Mouse (Mus musculus) layer of hippocampus, adult 9-11 months (tissue): ENCODE measurements around the gene Mgat5.

Experiments
- DNase-seq: peaks from one replicate; pipeline ENCODE4 v3.0.0; 2022

The Mgat5 gene

DNA sequence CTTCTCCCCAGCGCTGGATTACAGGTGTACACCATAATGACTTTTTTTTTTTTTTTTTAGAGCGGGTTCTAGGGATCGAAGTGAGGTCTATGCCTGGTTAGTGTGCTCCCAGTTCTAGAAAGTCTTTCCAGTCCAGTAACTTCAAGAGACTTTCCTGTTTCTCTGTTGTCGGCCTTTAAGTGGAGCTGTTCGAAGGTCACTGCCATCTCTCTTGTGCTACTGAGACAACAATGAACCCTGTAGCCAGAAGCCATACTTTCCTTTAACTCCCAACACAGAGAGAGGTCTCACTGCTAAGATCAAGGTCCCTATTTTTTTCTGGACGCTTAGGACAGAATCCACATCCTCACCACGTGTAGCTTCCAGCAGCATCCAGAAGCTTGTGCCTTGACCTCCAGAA is 13.4 kb downstream of the Mgat5 start:
- DNase-seq, result no peak

DNA sequence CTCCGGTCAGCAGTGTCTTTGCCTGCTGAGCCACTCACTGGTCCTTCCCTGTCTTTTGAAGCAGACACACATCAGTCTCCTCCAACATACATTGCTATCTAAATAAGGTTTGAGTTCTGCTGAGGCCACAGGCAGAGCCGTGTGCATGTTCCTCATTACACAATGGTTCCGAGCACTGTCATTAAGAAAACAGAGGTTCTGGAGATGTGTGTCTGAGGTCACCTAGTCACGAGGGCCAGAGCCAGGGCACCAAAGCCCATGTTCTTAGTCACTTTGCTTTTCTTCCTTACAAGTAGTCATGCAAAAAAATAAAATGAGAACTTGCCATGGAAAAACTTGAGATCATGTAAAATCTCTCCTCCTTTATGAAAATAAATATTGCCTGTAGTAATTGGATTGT is 14.3 kb downstream of the Mgat5 start:
- DNase-seq, result no peak

- DNase-seq, result no peak
Observed at GRCm38 (mm10) chr1:127219621-127220020, 14.8 kb downstream of the Mgat5 start.

- no peak for DNase-seq
Observed at GRCm38 (mm10) chr1:127221998-127222736, 17.4 kb downstream of the Mgat5 start.

- DNase-seq, result no peak
Observed at GRCm38 (mm10) chr1:127225060-127225459, 20.2 kb downstream of the Mgat5 start.

DNA sequence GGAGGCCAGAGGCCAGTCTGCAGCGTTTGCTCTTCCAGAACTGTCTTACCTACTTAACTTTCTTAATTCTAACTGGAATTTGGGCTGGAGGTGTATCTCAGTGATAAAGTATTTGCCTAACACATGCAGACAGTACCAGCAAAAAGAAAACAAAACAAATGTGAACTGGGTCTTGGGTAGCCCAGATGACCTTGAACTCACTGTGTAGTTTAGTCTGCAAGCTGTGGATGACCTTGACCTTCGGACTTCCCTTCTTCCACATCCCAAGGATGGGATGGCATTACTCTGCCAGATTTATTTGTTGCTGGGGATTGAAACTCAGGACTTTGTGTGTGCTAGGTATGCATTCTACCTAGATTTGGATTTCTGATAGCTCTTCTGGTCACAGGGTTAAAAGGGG is 24.2 kb downstream of the Mgat5 start:
- DNase-seq, result no peak

- DNase-seq, result no peak
Observed at GRCm38 (mm10) chr1:127230468-127230867, 25.7 kb downstream of the Mgat5 start.

DNA sequence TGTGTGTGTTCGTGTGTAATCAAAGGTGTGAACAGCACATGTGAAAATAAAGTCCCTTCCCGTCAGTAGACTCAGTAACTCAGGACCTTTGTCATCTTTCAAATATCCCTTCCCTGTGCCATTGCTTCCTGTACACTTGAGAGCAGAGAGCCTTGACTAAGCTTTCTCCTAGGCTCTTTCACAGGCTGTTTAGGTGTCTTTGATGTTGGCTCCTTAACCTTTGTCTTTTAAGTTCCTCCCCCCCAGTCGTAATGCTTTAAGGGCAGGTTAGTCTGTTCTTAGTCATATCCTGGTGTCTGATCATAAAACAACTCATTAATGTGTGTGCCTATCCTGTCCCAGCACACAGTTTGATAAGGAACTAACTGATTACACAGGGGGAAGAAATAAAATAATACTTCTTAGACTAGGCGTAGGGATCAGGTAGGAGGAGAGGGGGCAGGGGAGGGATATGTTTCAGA is 28.4 kb downstream of the Mgat5 start:
- DNase-seq, result no peak

DNA sequence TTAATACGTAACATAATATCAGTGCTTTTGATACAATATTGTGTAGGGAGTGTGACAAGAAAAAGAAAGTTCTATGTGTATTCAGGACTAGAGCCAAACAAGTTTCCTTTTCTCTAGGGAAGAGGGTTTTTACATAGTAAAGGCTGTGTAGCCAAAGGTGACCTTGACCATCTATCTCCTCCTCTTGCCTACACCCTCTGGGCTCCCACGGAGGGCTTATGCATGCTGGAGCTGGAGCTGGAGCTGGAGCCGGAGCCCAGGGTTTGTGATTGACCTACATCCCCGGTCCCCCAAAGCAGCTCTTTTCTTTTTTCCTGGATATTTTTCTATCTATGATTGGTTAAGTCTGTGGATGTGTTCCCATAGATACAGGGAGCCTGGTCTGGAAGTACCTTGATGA is 30.3 kb downstream of the Mgat5 start:
- DNase-seq, result no peak

GRCm38 (mm10) chr1:127236396-127236795 is 31.6 kb downstream of the Mgat5 start:
- DNase-seq, result no peak

- DNase-seq, result no peak
Observed at GRCm38 (mm10) chr1:127238871-127239314, 34.1 kb downstream of the Mgat5 start.

- DNase-seq, result no peak
Observed at GRCm38 (mm10) chr1:127239914-127240313, 35.1 kb downstream of the Mgat5 start.

GRCm38 (mm10) chr1:127242151-127242887 is 37.5 kb downstream of the Mgat5 start:
- no peak for DNase-seq

DNA sequence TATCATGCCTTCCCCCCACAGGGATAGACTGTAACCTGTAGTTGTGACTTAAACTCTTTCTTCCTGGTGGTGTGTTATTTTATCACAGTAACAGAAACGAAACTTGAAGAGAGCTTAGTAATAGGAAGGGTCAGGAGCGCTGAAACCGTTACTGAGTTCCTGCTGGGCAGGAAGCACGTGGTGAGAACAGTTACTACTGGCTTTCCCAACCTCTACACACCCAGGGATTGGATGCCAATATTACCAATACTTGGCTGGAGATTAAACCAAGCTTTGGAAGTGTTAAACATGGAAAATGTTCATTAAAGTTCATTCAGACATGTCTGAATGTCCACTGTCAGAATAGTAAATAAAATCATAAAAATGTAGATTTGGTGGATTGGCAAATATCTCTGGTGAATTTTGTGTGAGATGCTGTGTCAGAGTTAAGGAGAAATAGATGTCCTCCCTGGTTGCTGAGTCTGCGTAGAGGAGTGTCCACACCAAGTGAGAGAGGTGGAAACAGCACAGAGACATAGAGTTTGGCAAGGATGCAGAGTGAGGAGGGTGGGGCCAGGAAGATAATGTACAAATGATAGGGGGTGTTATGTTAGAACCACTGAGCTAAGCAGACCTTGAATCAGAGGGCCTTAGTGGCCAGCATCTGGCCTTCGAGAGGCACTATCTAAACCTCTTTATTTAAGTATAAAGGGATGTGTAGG is 38.2 kb downstream of the Mgat5 start:
- DNase-seq, result no peak

DNA sequence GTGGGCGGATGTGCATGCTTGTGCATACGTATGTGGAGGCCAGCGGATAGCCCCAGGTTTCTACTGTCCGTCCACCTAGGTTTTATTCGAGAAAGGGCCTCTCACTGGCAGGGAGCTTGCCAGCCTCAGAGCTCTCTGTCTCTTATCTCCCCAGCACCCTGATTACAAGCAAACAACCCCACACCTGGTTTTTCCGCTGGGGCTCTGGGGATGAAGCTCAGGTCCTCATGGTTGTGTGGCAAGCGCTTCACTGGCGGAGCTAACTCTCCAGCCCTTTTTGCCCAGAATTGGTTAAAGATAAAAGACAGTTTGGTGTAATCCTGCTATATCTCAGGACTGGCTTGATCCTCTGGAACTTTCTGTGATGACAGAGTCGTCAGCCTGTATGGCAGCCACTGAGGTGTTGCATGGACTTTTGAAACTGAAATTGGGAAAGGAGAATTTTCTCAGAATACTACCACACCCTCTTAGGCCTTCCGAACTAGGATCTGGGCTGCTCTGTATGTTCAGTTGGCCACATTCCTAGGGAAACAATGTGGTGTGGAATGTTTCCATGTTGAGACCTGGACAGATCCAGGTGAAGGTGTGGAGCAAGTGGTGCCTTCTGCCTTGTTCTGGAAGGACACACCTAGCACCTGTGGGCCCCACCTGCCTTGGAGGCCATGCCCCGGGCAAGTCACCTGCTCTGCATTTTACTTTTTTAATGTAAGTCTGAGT is 39.4 kb downstream of the Mgat5 start:
- no peak for DNase-seq

DNA sequence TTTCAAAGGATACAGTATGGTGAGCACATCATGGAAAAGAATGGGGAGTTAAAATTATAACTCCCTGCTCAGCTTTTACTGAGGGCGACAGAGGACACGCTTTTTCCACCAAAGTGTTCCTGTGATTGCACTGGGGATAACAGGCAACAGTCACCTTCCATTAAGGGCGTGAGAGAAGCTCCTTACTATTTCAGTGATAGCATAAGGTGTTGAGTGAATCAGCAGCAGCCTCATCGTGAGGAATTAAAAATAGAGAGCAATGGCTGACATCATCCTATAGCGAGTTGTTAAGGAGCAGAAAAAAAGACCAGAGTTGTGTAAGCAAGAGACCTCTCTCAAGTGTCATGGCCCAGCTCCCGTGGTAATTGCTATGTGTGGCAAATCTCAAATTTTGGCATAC is 41.3 kb downstream of the Mgat5 start:
- DNase-seq, result no peak

- DNase-seq, result no peak
Observed at GRCm38 (mm10) chr1:127248433-127248832, 43.6 kb downstream of the Mgat5 start.

DNA sequence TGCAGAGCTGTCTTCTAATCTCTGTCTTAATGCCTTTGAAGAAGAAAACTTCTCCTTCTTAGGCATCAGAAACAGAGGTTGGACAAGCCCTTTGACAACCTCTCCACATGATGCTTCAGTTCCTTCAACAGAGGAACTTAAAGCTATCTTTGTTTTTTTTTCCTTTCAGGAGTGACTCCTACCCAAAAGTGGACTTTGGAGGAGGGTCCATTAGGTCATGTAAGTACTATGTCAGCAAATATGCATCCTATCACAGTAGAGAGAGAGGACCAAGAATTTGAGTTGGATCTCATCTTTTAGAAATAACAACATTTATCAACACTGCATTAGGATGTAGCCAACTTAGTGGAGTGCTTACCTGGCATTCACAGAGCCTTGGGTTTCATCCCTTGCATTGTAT is 44.8 kb downstream of the Mgat5 start:
- no peak for DNase-seq

DNA sequence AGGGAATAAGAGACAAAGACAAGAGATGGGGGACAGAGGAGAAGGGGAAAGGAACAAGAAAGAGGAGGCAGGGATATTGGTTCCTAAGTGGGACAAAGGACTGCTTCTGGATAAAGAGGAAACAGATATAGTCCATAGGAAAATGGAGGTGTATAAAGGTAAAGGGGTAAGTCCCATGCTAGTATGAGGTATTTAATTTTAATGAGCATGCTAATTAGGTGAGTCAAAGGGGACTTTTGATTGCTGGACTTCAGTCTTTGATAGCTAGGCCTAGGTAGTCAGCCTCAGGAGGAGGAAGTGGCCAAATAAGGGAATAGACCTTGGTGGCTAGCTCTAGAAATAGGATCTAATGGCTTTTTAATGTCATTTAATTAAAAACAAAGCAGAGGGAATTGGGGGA is 45.5 kb downstream of the Mgat5 start:
- no peak for DNase-seq

DNA sequence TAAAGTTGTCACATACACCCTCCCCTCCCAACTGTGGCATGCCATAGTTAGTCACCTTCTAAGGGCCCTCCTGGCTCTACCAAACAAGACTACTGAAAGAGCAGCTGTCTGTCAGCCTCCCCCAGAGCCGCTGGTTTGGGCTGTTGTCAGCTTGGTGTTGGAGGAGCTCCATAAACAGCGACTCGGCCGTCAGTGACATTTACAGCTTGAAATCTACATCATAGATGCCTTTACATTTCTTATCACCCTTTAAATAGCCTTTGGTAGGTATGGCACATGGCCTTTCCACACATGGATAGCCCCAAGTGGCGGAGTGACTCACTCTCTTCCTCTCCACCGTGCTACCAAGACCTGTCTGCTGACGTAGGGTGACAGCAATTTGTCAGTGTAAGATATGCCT is 46.9 kb downstream of the Mgat5 start:
- DNase-seq, result no peak

- no peak for DNase-seq
Observed at GRCm38 (mm10) chr1:127257005-127257404, 52.2 kb downstream of the Mgat5 start.

DNA sequence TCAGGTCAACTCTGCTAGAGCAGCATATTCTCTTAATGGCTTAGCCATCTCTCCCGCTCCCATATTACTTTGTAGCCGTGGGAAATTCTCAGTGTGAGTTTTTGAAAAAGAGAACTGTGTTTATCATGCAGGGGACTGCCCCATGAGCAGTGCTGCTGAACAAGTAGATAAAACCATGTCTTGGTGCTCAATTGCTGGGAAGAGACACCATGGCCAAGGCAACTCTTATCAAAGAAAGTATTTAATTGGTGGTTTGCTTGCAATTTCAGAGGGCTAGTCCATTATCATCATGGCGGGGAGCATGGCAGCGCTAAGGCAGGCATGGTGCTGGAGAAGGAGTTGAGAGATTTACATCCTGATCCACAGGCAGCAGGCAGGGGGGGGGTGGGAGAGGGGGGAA is 54.9 kb downstream of the Mgat5 start:
- no peak for DNase-seq

- no peak for DNase-seq
Observed at GRCm38 (mm10) chr1:127260969-127261368, 56.2 kb downstream of the Mgat5 start.
